Mouse (Mus musculus) embryo, embryonic 11.5 days (tissue): Measurements from ENCODE around the gene Btla.

Experiments
- DNase-seq: peaks from one replicate; pipeline ENCODE4 v3.0.0-alpha.2; 2012; ENCODE audit warnings: low read depth, low spot score

Gene Btla

GRCm38 (mm10) chr16:45257567-45257966, 33.5 kb downstream of the Btla start:
- DNase-seq = no peak

GRCm38 (mm10) chr16:45259663-45260062, 35.5 kb downstream of the Btla start:
- DNase-seq = no peak

- DNase-seq = no peak
Observed at GRCm38 (mm10) chr16:45261321-45261720, 37.2 kb downstream of the Btla start.

- no peak for DNase-seq
Observed at GRCm38 (mm10) chr16:45262051-45262450, 37.9 kb downstream of the Btla start.

- no peak for DNase-seq
Observed at GRCm38 (mm10) chr16:45269886-45270285, 45.8 kb downstream of the Btla start.

- DNase-seq = no peak
Observed at GRCm38 (mm10) chr16:45283093-45283492, 59.0 kb downstream of the Btla start.

GRCm38 (mm10) chr16:45297806-45298205, 73.7 kb downstream of the Btla start:
- no peak for DNase-seq
